Comparison of ENCODE assay signal across 20 mouse cellular contexts in genomic region chrX:130423134-130423533, GRCm38 (mm10).
DNase-seq lines count a peak whose midpoint lies in the region; ATAC-seq lines count a peak whose summit lies in the region.
"Had no signal": no experiment of that assay in that cellular context is flagged by ENCODE, and none has a peak within 500 bp of the region (broad histone marks: within the 10 kb centered on the region; RNA-seq: fewer than 3 reads in every experiment).

No protein-coding gene starts in this region.

- ATAC-seq in forebrain, embryonic 12.5 days (ENCODE audit: low FRiP score), result no peak
- ATAC-seq: forebrain, embryonic 16.5 days; hindbrain, embryonic 16.5 days; intestine, embryonic 15.5 days had no signal

- DNase-seq in 416B (ENCODE audit: low read depth), result peak; percentile 31
- peak; percentile 12 for DNase-seq in CD4-positive, CD25-positive, alpha-beta regulatory T cell, adult 2 months (ENCODE audit: low read depth, low spot score)
- peak; percentile 28 for DNase-seq in MEL-GATA-1-ER (ENCODE audit: extremely low read depth, low read depth)
- DNase-seq in naive thymus-derived CD4-positive, alpha-beta T cell, adult 2 months (ENCODE audit: low read depth), result peak; percentile 34
- DNase-seq in testis, postnatal 14 days (ENCODE audit: low spot score), result no peak
- no peak for DNase-seq in liver
- DNase-seq: adrenal gland, postnatal 10 days; cerebellum, adult 11 months; cerebellum, adult 8-10 months; cerebellum, postnatal 14 days; gastrocnemius, adult 2 months; gastrocnemius, postnatal 25 days; heart, postnatal 36 days; kidney, adult 18-20 months had no signal

- H3K4me1 ChIP-seq in forebrain, embryonic 12.5 days, result no peaks in the 10 kb centered on the region
- H3K4me1 ChIP-seq: embryonic facial prominence, embryonic 12.5 days; heart, embryonic 13.5 days; intestine, embryonic 15.5 days had no signal

- WGBS in forebrain, embryonic 12.5 days, result 75% methylated on average over 2 of the region's 2 CpGs

- H3K4me3 ChIP-seq in forebrain, embryonic 12.5 days (replicated peaks), result no peak overlapping the region
- H3K4me3 ChIP-seq: embryonic facial prominence, embryonic 12.5 days; gastrocnemius, adult 2 months; heart, embryonic 13.5 days; intestine, embryonic 15.5 days had no signal

- H3K27ac ChIP-seq in forebrain, embryonic 12.5 days, result no peak overlapping the region
- H3K27ac ChIP-seq: embryonic facial prominence, embryonic 12.5 days; gastrocnemius, adult 2 months; heart, embryonic 13.5 days; intestine, embryonic 15.5 days had no signal

- no peaks in the 10 kb centered on the region for H3K27me3 ChIP-seq in forebrain, embryonic 12.5 days
- H3K27me3 ChIP-seq: embryonic facial prominence, embryonic 12.5 days; heart, embryonic 13.5 days; intestine, embryonic 15.5 days had no signal

- no peak overlapping the region for H3K4me2 ChIP-seq in forebrain, embryonic 12.5 days
- H3K4me2 ChIP-seq: embryonic facial prominence, embryonic 12.5 days; heart, embryonic 13.5 days; intestine, embryonic 15.5 days had no signal

- H3K36me3 ChIP-seq in forebrain, embryonic 12.5 days (replicated peaks), result no peaks in the 10 kb centered on the region
- H3K36me3 ChIP-seq: embryonic facial prominence, embryonic 12.5 days; heart, embryonic 13.5 days; intestine, embryonic 15.5 days had no signal

- no peak overlapping the region for H3K9ac ChIP-seq in forebrain, embryonic 12.5 days
- H3K9ac ChIP-seq: embryonic facial prominence, embryonic 12.5 days; heart, embryonic 13.5 days; intestine, embryonic 15.5 days had no signal

- no peaks in the 10 kb centered on the region for H3K9me3 ChIP-seq in forebrain, embryonic 12.5 days
- H3K9me3 ChIP-seq: embryonic facial prominence, embryonic 12.5 days; heart, embryonic 13.5 days; intestine, embryonic 15.5 days had no signal

Comparison
In these comparisons a context has a peak if more than half of its experiments do, and no peak if none do; other contexts are left out.
1. DNase-seq: peak in 416B (single experiment), CD4-positive, CD25-positive, alpha-beta regulatory T cell, adult 2 months (single experiment), MEL-GATA-1-ER (single experiment) and naive thymus-derived CD4-positive, alpha-beta T cell, adult 2 months (single experiment); none in testis, postnatal 14 days (single experiment) and liver (single experiment).